Mouse (Mus musculus): ENCODE measurements around the gene Cox20.

Gene Cox20

DNA sequence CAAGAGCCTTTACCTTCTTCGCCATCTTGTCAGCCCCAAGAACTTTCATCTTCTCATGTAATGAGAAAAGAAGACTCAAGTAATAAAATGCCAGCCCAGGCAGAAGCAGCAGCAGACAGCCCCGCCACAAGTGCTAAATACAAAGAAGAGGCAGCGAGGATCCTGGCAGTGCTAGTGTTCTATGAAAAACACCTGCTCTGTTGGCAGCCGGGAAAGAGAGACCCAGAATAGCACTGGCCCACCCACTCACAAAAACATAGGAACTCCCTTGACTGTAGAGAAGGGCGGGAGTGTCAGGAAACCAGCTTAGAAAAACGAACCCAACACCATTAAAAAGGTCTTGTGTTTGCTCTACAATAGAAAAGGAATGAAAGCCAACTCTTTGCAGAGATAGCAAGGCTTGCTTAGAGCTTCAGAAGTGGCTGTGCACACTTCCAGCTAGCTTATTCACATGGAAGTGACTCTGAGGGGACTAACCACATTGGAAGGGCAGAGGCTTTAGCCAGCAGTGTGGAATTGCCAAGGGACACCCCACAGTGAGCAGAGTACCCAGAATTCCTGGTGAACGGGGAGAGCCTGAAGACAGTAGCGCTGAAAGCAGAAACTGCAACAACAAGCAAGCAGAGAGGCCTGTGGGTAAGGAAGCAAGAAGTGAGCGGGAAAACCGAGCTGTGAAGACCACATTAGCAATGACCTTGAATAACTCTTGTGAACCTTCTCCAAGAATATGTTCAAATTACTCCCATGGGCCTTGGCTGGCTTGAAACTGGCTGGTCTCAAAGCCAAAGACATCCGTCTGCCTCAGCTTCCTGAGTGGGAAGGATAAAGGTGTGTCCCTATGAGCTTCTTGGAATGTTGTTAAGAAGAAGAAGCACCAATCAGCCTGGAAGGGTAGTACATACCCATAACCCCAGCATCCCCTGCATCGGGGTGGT, 39.1 kb downstream of the Cox20 start:
- DNase-seq, result peak; percentile 75

- no peak for DNase-seq
These were observed 41.3 kb downstream of the Cox20 start for GRCm38 (mm10) chr1:178360264-178360663.

- DNase-seq, result no peak
These were observed 41.8 kb downstream of the Cox20 start for GRCm38 (mm10) chr1:178360702-178361101.

DNA sequence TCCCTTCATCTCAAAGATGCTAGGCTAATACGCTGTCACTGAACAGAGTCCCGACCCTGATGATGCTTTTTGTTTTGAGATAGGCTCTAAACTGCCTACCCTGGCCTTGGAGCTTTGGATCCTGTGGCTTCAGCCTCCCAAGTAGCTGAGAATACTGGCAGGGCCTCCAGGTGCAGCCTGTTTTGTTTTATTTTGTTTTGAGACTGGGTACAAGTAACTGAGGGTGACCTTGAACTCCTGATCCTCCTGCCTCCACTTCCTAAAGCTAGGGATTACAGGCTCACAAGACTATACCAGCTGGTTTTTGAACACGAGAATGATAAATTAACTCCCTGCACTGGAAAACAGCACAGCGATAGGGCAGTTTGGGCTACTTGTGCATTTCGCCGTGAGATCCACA, 46.2 kb downstream of the Cox20 start:
- no peak for DNase-seq

GRCm38 (mm10) chr1:178368121-178368520, 49.2 kb downstream of the Cox20 start:
- no peak for DNase-seq

DNA sequence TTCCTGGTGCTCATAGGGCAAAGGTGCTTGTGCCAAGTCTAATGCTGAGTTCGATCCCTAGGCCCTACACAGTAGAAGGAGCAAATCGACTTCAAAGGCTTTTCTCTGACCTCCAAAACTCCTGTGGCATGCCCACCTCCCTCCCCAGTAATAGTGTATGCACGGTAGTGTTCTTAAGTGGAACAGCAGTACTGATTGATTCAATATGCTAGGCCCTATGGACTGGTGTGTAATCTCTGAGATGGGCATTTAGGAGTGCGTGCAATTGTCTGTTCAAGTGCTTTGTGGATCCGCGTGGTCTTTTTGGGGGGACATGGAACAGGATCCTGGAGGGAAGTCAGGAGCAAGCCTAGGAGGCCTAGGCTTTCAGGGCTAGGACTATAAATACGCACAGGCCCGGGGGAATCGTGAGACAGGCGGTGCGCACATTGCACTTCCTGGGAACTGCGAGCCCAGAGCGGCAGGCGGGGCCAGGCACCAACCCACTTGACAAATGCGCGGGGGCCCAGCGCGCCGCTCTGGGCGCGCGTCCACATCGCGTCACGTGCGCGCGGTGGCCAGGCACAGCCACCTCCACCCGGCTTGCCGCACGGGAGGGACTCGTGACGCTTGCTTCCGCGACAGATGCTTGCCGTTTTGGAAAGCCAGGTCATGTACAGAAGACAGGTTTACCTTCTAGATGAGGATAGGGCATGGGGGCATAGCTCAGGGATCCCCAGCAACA, 49.8 kb downstream of the Cox20 start:
- peak; percentile 96 for DNase-seq

DNA sequence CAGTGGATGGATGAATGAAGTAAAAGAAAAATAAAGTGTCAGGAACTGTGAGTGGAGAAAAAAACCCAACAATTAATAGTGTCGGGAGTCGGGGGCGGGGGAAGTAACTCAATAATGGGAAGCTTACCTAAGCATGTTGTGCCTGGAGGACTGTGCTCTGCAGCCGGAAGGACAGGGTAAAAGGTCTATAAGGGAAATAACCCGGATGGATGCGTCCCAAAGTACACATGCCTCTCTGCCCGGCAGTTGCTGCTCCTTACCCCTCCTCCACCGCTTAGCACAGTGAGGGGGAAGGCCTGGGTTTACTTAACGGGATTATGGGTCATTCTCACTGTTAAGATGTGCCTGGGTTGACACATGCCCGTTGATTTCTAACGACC, 50.3 kb downstream of the Cox20 start:
- no peak for DNase-seq
